Mouse (Mus musculus): ENCODE data around the gene Nudt19. TPM values are rescaled to one million over a fixed set of nuclear protein-coding genes. Genes with fewer than 3 reads are reported as not detected.
"Not testable (repeated sequence)": the region's sequence is repeated elsewhere in the genome, so short reads cannot be mapped to it uniquely, and the experiment has no call there.

Nudt19 gene
- polyA plus RNA-seq, 1 experiment from 2014 or later = 105 TPM

- ATAC-seq (ENCODE audit: low read depth) = peak; percentile 76
- Histone ChIP-seq H3K9me3 (replicated peaks) (no peaks in the 10 kb centered on the region), H3K9ac (no peak overlapping the region), H3K4me1 (replicated peaks) (0 out of 2 replicates have a peak, but pooled peaks cover 5% of the 10 kb centered on the region), H3K27ac (no peak overlapping the region; the same call in 1 of the 2 replicates), H3K27me3 (no peaks in the 10 kb centered on the region), H3K4me3 (replicated peaks) (no peak overlapping the region), H3K36me3 (peaks cover 49% of the 10 kb centered on the region), H3K4me2 (no peak overlapping the region)
- WGBS (ENCODE audit: insufficient replicate concordance) = 37% methylated on average over 4 of the region's 4 CpGs
- peak; percentile 55 for DNase-seq
These were observed 10.2 kb downstream of the Nudt19 start for GRCm38 (mm10) chr7:35545881-35546280.

GRCm38 (mm10) chr7:35537562-35537961 is 18.5 kb downstream of the Nudt19 start, which contains the start of gene Tdrd12:
Gene Tdrd12 (minus strand): TSS chr7:35537745.
- DNase-seq = no peak
- 87% methylated on average over 17 of the region's 17 CpGs for WGBS (ENCODE audit: insufficient replicate concordance)
- Histone ChIP-seq H3K9ac (no peak within 1 kb of the TSS), H3K9me3 (replicated peaks) (no peaks in the 10 kb centered on the region), H3K27ac (no peak within 1 kb of the TSS), H3K36me3 (no peaks in the 10 kb centered on the region), H3K4me1 (replicated peaks) (no peaks in the 10 kb centered on the region), H3K4me2 (no peak within 1 kb of the TSS), H3K4me3 (replicated peaks) (no peak within 1 kb of the TSS), H3K27me3 (no peaks in the 10 kb centered on the region)
- ATAC-seq (ENCODE audit: low read depth) = no peak

GRCm38 (mm10) chr7:35535750-35536512 is 20.2 kb downstream of the Nudt19 start:
- H3K36me3 ChIP-seq = no peaks in the 10 kb centered on the region
- H3K27ac ChIP-seq = no peak overlapping the region
- no peaks in the 10 kb centered on the region for H3K9me3 ChIP-seq (replicated peaks)
- no peaks in the 10 kb centered on the region for H3K4me1 ChIP-seq (replicated peaks)
- no peak for DNase-seq
- WGBS (ENCODE audit: insufficient replicate concordance) = 46% methylated on average over 12 of the region's 12 CpGs
- no peaks in the 10 kb centered on the region for H3K27me3 ChIP-seq
- H3K4me2 ChIP-seq = no peak overlapping the region
- no peak overlapping the region for H3K4me3 ChIP-seq (replicated peaks)
- no peak for ATAC-seq (ENCODE audit: low read depth)
- H3K9ac ChIP-seq = no peak overlapping the region

GRCm38 (mm10) chr7:35530544-35530943 is 25.6 kb downstream of the Nudt19 start:
- WGBS (ENCODE audit: insufficient replicate concordance) = 77% methylated on average over 1 of the region's 1 CpGs
- not testable (repeated sequence) for H3K9me3 ChIP-seq (replicated peaks); H3K9ac ChIP-seq; H3K36me3 ChIP-seq; H3K4me3 ChIP-seq (replicated peaks); H3K27ac ChIP-seq; H3K4me2 ChIP-seq; DNase-seq; H3K27me3 ChIP-seq; ATAC-seq (ENCODE audit: low read depth); H3K4me1 ChIP-seq (replicated peaks)

- H3K9ac ChIP-seq = no peak overlapping the region
- H3K4me2 ChIP-seq = no peak overlapping the region
- DNase-seq = no peak
- 56% methylated on average over 3 of the region's 3 CpGs for WGBS (ENCODE audit: insufficient replicate concordance)
- no peak overlapping the region for H3K27ac ChIP-seq
- H3K4me1 ChIP-seq (replicated peaks) = no peaks in the 10 kb centered on the region
- H3K4me3 ChIP-seq (replicated peaks) = no peak overlapping the region
- ATAC-seq (ENCODE audit: low read depth) = no peak
- H3K27me3 ChIP-seq = no peaks in the 10 kb centered on the region
- no peaks in the 10 kb centered on the region for H3K9me3 ChIP-seq (replicated peaks)
- no peaks in the 10 kb centered on the region for H3K36me3 ChIP-seq
These were observed 26.1 kb downstream of the Nudt19 start for GRCm38 (mm10) chr7:35530026-35530425.

GRCm38 (mm10) chr7:35526795-35527194 is 29.3 kb downstream of the Nudt19 start:
- H3K4me1 ChIP-seq (replicated peaks) = no peaks in the 10 kb centered on the region
- DNase-seq = no peak
- H3K4me2 ChIP-seq = no peak overlapping the region
- WGBS (ENCODE audit: insufficient replicate concordance) = 14% methylated on average over 2 of the region's 2 CpGs
- no peak overlapping the region for H3K27ac ChIP-seq
- H3K9ac ChIP-seq = no peak overlapping the region
- no peaks in the 10 kb centered on the region for H3K27me3 ChIP-seq
- no peaks in the 10 kb centered on the region for H3K9me3 ChIP-seq (replicated peaks)
- no peaks in the 10 kb centered on the region for H3K36me3 ChIP-seq
- no peak for ATAC-seq (ENCODE audit: low read depth)
- no peak overlapping the region for H3K4me3 ChIP-seq (replicated peaks)

GRCm38 (mm10) chr7:35501995-35502394 is 54.1 kb downstream of the Nudt19 start:
- no peaks in the 10 kb centered on the region for H3K4me1 ChIP-seq (replicated peaks)
- WGBS (ENCODE audit: insufficient replicate concordance) = 13% methylated on average over 4 of the region's 4 CpGs
- H3K27me3 ChIP-seq = no peaks in the 10 kb centered on the region
- no peak overlapping the region for H3K9ac ChIP-seq
- H3K9me3 ChIP-seq (replicated peaks) = no peaks in the 10 kb centered on the region
- H3K36me3 ChIP-seq = no peaks in the 10 kb centered on the region
- no peak overlapping the region for H3K4me2 ChIP-seq
- DNase-seq = no peak
- no peak for ATAC-seq (ENCODE audit: low read depth)
- H3K27ac ChIP-seq = no peak overlapping the region
- no peak overlapping the region for H3K4me3 ChIP-seq (replicated peaks)

GRCm38 (mm10) chr7:35497516-35497915 is 58.6 kb downstream of the Nudt19 start:
- H3K36me3 ChIP-seq = no peaks in the 10 kb centered on the region
- 70% methylated on average over 2 of the region's 2 CpGs for WGBS (ENCODE audit: insufficient replicate concordance)
- no peaks in the 10 kb centered on the region for H3K9me3 ChIP-seq (replicated peaks)
- no peak overlapping the region for H3K4me3 ChIP-seq (replicated peaks)
- no peak for DNase-seq
- ATAC-seq (ENCODE audit: low read depth) = no peak
- H3K4me1 ChIP-seq (replicated peaks) = no peaks in the 10 kb centered on the region
- H3K9ac ChIP-seq = no peak overlapping the region
- no peak overlapping the region for H3K4me2 ChIP-seq
- H3K27ac ChIP-seq = no peak overlapping the region
- no peaks in the 10 kb centered on the region for H3K27me3 ChIP-seq

Other genes with a start within 250 kb of the Nudt19 start
- gene Gpatch1, start 237.9 kb downstream of the Nudt19 start, polyA plus RNA-seq (2015; fragmentation: Nextera tagmentation; extraction: Ambion mirVana) = 7.3 and 8.5 TPM in 2 replicates
- 3.8 and 4.6 TPM in 2 replicates for gene Rhpn2, start 222.1 kb downstream of the Nudt19 start, polyA plus RNA-seq (2015; fragmentation: Nextera tagmentation; extraction: Ambion mirVana)
- 28.9 and 34.4 TPM in 2 replicates for gene Faap24, start 159.5 kb downstream of the Nudt19 start, polyA plus RNA-seq (2015; fragmentation: Nextera tagmentation; extraction: Ambion mirVana)
- gene Cep89, start 159.3 kb downstream of the Nudt19 start, polyA plus RNA-seq (2015; fragmentation: Nextera tagmentation; extraction: Ambion mirVana) = 19.7 and 22.9 TPM in 2 replicates
- 2.2 and 2.5 TPM in 2 replicates for gene Slc7a9, start 107.5 kb downstream of the Nudt19 start, polyA plus RNA-seq (2015; fragmentation: Nextera tagmentation; extraction: Ambion mirVana)
- gene Tdrd12, start 18.6 kb downstream of the Nudt19 start, polyA plus RNA-seq (2015; fragmentation: Nextera tagmentation; extraction: Ambion mirVana) = 0.07 and 0.33 TPM in 2 replicates
- gene Rgs9bp, start 29.3 kb upstream of the Nudt19 start, polyA plus RNA-seq (2015; fragmentation: Nextera tagmentation; extraction: Ambion mirVana) = 0.03 and 0.05 TPM in 2 replicates
- 26.1 and 31.7 TPM in 2 replicates for gene Ankrd27, start 29.9 kb upstream of the Nudt19 start, polyA plus RNA-seq (2015; fragmentation: Nextera tagmentation; extraction: Ambion mirVana)
- gene Pdcd5, start 91.2 kb upstream of the Nudt19 start, polyA plus RNA-seq (2015; fragmentation: Nextera tagmentation; extraction: Ambion mirVana) = 167 and 169 TPM in 2 replicates
- gene Dpy19l3, start 198.2 kb upstream of the Nudt19 start, polyA plus RNA-seq (2015; fragmentation: Nextera tagmentation; extraction: Ambion mirVana) = 6.6 and 10.2 TPM in 2 replicates
- 4.6 and 6.3 TPM in 2 replicates for gene Zfp507, start 246.7 kb upstream of the Nudt19 start, polyA plus RNA-seq (2015; fragmentation: Nextera tagmentation; extraction: Ambion mirVana)

All from liver, embryonic 13.5 days (tissue).